Mouse (Mus musculus) limb, embryonic 14.5 days (tissue): ENCODE measurements around the gene Ablim1. TPM values are rescaled to one million over a fixed set of nuclear protein-coding genes. Genes with fewer than 3 reads are reported as not detected.

Source experiments
- ATAC-seq: fragments of 200-750 bp; cut with Nextera tagmentation; 2 replicates; pipeline ENCODE4 v1.8.0; 2017; ENCODE audit warnings: low read depth, moderate number of reproducible peaks, moderate TSS enrichment; ENCODE audit not compliant: low FRiP score
- DNase-seq: peaks from one replicate; pipeline ENCODE4 v3.0.0-alpha.2; 2015; ENCODE audit warnings: low spot score
- H3K27ac ChIP-seq: fragments of 300-500 bp; sonication (generic); replicated peaks from 2 replicates; pipeline ENCODE4 v1.5.1; 2014; ENCODE audit warnings: low read depth, mild to moderate bottlenecking, low read length, moderate library complexity, mixed read lengths
- H3K27me3 ChIP-seq: fragments of 300-500 bp; sonication (generic); 2 replicates; pipeline ENCODE4 v1.6.1; 2014; ENCODE audit warnings: low read length, mixed read lengths; ENCODE audit not compliant: control insufficient read depth, insufficient read depth
- H3K36me3 ChIP-seq: fragments of 300-500 bp; sonication (generic); 2 replicates; pipeline ENCODE4 v1.6.1; 2014; ENCODE audit warnings: mild to moderate bottlenecking, low read length, moderate library complexity, mixed read lengths; ENCODE audit not compliant: control insufficient read depth, insufficient read depth
- H3K4me1 ChIP-seq: fragments of 300-500 bp; sonication (generic); 2 replicates; pipeline ENCODE4 v1.6.1; 2014; ENCODE audit warnings: antibody characterized with exemption, low read length, mixed read lengths; ENCODE audit not compliant: control insufficient read depth, insufficient read depth
- H3K4me2 ChIP-seq: fragments of 300-500 bp; sonication (generic); replicated peaks from 2 replicates; pipeline ENCODE4 v1.6.1; 2014; ENCODE audit warnings: low read depth, mild to moderate bottlenecking, low read length, moderate library complexity; ENCODE audit not compliant: severe bottlenecking
- H3K4me3 ChIP-seq: fragments of 300-500 bp; sonication (generic); replicated peaks from 2 replicates; pipeline ENCODE4 v1.5.1; 2014; ENCODE audit warnings: low read length
- H3K9ac ChIP-seq: fragments of 300-500 bp; sonication (generic); 2 replicates; pipeline ENCODE4 v1.6.1; 2014; ENCODE audit warnings: mild to moderate bottlenecking, low read depth, low read length, moderate library complexity; ENCODE audit not compliant: severe bottlenecking
- H3K9me3 ChIP-seq: fragments of 300-500 bp; sonication (generic); 2 replicates; pipeline ENCODE4 v1.6.1; 2016; ENCODE audit warnings: low read length; ENCODE audit not compliant: control insufficient read depth
- POLR2A ChIP-seq: fragments of 200-500 bp; IDR thresholded peaks from 2 replicates; pipeline ENCODE4 v1.8.0; 2012; ENCODE audit warnings: inconsistent platforms, mild to moderate bottlenecking, moderate library complexity, borderline replicate concordance; ENCODE audit not compliant: insufficient read depth, insufficient read length; ENCODE audit errors: extremely low read depth
- WGBS: fragments of 180-500 bp; shearing (Covaris S2); extraction: QIAGEN DNeasy Blood & Tissue Kit; methylation state at CpG from one replicate; pipeline ENCODE4 v1.1.7; 2014; 5-methylcytosine and 5-hydroxymethylcytosine counted together
- polyA plus RNA-seq, 2 experiments: library from polyadenylated mRNA; depleted of rRNA in 1 of 2; stranded (reverse) in 1 of 2; unstranded in 1 of 2; fragments of >200 nt; fragmentation: Nextera tagmentation in 1 of 2; extraction: Ambion mirVana in 1 of 2; gene quantifications; 2 replicates each; pipeline versions ENCODE4 v1.2.1 to v1.2.3; 2012 to 2014

The Ablim1 gene
- polyA plus RNA-seq, 2 experiments, result 30.6 to 76.9 TPM

DNA sequence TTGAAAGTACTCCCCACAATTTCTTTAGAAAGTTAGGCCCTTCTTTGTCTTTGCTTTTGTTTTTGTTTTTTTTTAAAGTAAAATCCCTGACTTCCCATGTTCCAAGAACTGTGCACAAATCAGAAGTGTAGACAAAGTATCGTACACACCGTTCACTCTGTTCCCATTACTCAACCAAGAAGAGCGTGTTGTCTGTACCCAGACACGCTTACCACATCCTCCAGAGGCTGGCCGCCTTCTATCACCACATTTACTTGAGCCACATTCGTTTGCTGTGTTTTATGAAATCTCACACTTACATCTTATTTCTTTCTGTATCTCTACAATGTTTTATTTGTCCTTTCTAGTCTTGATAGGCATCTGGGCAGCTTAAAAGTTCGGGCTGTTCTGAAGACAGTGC lies 219.4 kb downstream of the Ablim1 start:
- H3K9ac ChIP-seq, result no peak overlapping the region
- no peak overlapping the region for H3K4me2 ChIP-seq
- TF ChIP-seq POLR2A, result no peak
- H3K4me3 ChIP-seq, result no peak overlapping the region
- peaks cover 3% of the 10 kb centered on the region; the same call in 1 of the 2 replicates for H3K4me1 ChIP-seq
- DNase-seq (no peak), ATAC-seq (no peak)
- 89% methylated on average over 7 of the region's 7 CpGs for WGBS
- no peaks in the 10 kb centered on the region for H3K9me3 ChIP-seq
- no peaks in the 10 kb centered on the region for H3K36me3 ChIP-seq
- no peaks in the 10 kb centered on the region for H3K27me3 ChIP-seq
- H3K27ac ChIP-seq, result no peak overlapping the region

DNA sequence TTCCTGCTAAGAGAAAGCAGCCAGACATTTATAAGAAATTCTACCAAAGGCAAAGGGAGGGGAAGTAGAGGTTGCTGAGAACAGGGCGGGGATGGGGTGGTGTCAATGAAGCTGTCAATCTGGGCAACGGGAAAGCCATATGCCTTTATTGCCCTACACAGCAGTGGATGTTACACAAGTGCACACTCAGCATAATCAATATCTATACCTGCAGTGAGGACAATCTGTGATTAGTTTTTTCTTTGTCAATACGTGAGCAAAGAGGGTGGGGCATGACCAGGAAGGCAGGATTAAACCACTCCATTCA lies 221.1 kb downstream of the Ablim1 start:
- Histone ChIP-seq H3K9me3 (no peaks in the 10 kb centered on the region), H3K36me3 (no peaks in the 10 kb centered on the region), H3K9ac (no peak overlapping the region), H3K27me3 (no peaks in the 10 kb centered on the region), H3K4me2 (no peak overlapping the region), H3K27ac (no peak overlapping the region), H3K4me3 (no peak overlapping the region), H3K4me1 (peaks cover 3% of the 10 kb centered on the region; the same call in 1 of the 2 replicates)
- ATAC-seq, result no peak
- 74% methylated on average over 3 of the region's 3 CpGs for WGBS
- DNase-seq, result no peak
- TF ChIP-seq POLR2A, result no peak

DNA sequence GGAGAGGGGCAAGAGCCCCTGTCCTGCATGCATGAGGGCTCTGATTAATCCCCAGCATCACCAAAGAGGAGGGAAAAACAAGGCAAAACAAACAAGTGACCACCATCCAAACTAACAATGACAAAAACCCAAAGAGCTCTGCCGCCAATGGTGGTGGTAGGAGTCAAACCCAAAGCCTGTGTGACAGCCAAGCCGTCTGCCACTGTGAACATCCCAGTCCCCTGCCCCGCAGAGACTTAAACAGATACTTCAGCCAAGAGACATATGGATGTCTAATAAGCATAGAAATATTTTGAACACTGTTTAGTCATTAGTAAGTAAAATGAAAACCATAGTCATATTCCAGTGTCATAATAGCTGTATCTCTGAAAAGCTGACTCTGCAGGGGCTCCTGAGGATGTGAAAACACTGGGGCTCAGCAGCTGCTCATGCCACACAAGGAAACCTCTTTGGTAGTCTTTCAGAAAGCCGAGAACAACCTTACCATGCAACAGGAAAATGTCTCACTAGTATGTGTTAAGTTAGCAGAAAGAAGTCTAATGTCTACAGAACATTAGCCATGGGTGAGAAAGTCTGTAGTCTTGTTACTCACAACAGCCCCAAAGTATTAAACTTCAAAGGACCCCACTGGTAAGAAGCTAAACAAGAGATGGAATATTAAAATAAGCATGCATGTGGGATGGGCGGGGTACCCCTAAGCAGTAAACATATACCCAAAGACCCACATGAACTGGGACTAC lies 221.6 kb downstream of the Ablim1 start:
- DNase-seq, result no peak
- H3K4me1 ChIP-seq, result no peaks in the 10 kb centered on the region; the same call in 1 of the 2 replicates
- H3K9ac ChIP-seq, result no peak overlapping the region
- TF ChIP-seq POLR2A, result no peak
- WGBS, result 89% methylated on average over 5 of the region's 5 CpGs
- H3K27me3 ChIP-seq, result no peaks in the 10 kb centered on the region
- H3K4me3 ChIP-seq, result no peak overlapping the region
- H3K36me3 ChIP-seq, result no peaks in the 10 kb centered on the region
- no peak for ATAC-seq
- H3K27ac ChIP-seq, result no peak overlapping the region
- H3K9me3 ChIP-seq, result no peaks in the 10 kb centered on the region
- no peak overlapping the region for H3K4me2 ChIP-seq

DNA sequence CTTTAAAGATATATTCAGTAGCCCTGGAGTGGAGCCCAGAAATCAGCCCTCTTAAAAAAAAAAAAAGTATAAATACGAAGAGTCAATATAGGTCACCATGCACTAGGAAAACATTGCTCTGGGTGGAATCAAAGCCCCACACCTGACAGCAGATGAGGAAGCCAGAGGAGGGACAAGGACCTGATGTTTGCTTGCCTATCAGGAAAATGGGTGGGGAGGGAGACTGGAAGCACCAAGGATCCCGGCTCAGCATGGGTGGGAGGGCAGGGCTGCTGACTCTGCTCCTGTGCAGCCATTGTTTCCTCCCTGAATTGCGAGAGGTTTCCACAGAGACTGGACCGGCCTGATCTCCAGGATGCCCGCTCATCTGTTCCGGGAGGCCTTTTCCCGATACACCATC lies 223.4 kb downstream of the Ablim1 start:
- Histone ChIP-seq H3K4me3 (no peak overlapping the region), H3K9ac (no peak overlapping the region), H3K36me3 (no peaks in the 10 kb centered on the region), H3K9me3 (no peaks in the 10 kb centered on the region), H3K4me2 (no peak overlapping the region), H3K27me3 (no peaks in the 10 kb centered on the region), H3K4me1 (no peaks in the 10 kb centered on the region), H3K27ac (no peak overlapping the region)
- no peak for TF ChIP-seq POLR2A
- DNase-seq, result no peak
- WGBS, result 68% methylated on average over 7 of the region's 7 CpGs
- ATAC-seq, result no peak

DNA sequence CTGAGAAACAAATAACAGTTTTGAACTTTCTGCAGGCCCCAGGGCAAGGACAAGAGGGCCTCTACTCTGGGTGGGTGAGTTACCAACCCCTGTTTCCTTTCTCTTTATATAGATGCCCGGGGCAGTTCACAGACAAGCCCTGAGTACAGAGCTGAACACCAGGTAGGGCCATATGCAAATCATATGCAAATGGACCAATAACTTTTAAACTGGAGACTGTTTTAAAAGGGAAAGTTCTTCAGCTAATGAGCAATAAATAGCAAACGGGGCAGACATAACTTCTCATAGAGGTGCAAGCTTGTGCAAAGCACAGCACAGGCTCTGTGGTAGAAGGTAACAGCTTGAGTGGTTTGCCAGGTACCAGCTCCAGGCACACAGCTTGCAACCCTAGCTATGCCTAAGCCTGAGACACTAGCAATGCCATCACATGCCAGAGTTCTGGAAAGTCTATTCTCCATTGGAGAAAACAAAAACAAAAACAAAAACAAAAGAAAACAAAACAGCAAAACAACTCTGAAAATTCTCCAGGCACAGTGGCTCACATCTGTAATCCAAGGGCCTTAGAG lies 225.8 kb downstream of the Ablim1 start:
- DNase-seq (no peak), ATAC-seq (no peak)
- no peak for TF ChIP-seq POLR2A
- H3K27me3 ChIP-seq, result no peaks in the 10 kb centered on the region
- no peaks in the 10 kb centered on the region for H3K4me1 ChIP-seq
- no peak overlapping the region for H3K27ac ChIP-seq
- 37% methylated on average over 2 of the region's 2 CpGs for WGBS
- no peaks in the 10 kb centered on the region for H3K9me3 ChIP-seq
- H3K4me2 ChIP-seq, result no peak overlapping the region
- no peaks in the 10 kb centered on the region for H3K36me3 ChIP-seq
- no peak overlapping the region for H3K9ac ChIP-seq
- H3K4me3 ChIP-seq, result no peak overlapping the region
